Mouse (Mus musculus): ENCODE results near the gene Etv5. TPM values are rescaled to one million over a fixed set of nuclear protein-coding genes. Genes with fewer than 3 reads are reported as not detected.
"Not testable (repeated sequence)": the region's sequence is repeated elsewhere in the genome, so short reads cannot be mapped to it uniquely, and the experiment has no call there.

Etv5 gene
- total RNA-seq, 2 experiments from 2014 or later, result 31.4 to 34.0 TPM

DNA sequence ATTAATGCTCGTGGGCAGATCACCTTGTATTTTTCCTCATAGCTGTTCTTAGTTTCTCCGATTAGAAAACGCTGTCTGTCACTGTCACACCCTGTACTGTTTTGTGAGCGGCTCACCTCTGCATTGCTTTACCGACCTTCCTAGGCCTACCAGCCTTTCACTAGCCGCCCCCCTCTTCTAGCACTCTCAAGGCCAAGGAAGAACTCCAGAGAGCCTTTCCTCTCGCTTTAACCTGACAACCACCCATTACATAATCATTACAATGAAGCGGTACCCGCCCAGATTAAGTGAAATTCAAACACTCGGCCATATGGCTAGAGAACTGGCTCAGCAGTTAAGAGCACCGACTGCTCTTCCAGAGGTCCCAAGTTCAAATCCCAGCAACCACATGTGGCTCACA is 41.2 kb downstream of the Etv5 start:
- DNase-seq (ENCODE audit: low spot score in 2 of 2), result no peak

DNA sequence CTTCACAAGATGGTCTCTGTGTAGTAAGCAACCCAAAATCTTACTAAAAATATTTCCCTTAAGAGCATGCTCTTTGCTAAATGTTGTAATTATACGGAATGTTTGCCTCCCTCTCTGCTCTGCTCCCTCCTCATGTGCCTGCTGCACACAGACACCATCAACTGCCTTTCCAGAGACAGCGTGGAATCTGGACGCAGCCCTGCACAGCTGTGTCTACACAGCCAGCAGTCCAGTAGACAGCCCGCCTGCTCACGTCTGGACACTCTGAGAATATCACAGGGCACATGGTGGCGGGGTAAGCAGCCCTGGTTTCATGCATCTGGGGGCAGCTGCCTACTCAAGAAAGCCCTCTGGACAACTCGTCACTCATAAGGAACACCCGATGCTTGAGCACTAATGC is 43.1 kb downstream of the Etv5 start:
- DNase-seq (ENCODE audit: low spot score in 2 of 2), result no peak

DNA sequence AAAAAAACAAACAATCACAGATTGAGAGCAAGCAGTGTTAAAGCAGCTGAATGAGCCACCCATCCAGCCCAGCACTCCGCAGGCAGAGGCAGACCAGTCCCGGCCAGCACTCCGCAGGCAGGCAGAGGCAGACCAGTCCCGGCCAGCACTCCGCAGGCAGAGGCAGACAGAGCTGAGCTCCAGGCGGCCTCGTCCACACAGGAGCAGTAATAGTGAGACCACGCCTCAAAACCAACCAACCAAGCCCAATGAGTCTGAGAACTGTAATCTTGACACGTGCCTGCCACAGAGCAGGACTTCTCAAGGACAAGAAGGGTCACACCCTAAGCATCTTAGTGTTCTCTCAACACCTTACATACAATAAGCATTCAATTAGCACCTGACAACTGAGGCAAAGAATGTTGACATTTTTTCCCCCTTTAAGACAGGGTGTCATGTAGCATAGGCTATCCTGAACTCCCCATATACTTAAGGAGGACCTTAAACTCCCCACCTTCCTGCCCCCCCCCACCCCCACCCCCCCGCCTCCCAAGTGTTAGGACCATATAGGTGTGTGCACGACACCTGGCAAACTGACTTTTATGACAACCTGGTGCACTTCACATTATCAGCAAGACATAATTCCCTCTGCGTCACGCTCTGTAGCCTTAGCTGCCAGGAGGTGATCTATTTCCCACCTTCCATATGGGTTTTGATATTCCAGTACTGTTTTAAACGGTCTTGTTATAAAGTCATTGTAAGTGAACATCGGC is 44.2 kb downstream of the Etv5 start:
- no peak for DNase-seq (ENCODE audit: low spot score in 2 of 2)

DNA sequence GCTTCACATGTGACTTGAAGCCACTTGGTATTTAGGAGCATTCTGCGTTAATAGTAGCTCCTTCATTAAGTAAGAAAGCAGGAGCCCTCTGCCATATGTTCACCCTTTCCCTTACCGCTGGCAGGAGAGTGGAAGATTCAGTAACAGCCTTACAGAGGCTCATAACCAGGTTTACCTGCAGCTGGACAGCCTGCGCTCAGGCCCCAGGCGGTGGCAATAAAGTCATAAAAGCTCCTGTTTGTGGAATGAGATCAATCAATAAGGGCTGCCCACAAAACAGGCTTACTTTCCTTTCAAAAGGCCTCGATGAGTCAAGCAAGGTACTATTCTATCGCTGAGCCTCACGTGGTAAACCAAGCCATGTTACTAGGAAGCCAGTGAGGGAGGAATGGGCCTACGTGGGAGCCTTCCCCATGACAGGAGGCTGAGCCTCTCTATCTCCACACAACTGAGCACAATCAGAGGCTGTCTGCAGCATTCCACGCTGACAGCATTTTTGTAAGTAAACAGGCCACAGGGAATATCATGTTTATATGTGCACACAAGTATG is 49.1 kb downstream of the Etv5 start:
- DNase-seq (ENCODE audit: low spot score in 2 of 2), result no peak

DNA sequence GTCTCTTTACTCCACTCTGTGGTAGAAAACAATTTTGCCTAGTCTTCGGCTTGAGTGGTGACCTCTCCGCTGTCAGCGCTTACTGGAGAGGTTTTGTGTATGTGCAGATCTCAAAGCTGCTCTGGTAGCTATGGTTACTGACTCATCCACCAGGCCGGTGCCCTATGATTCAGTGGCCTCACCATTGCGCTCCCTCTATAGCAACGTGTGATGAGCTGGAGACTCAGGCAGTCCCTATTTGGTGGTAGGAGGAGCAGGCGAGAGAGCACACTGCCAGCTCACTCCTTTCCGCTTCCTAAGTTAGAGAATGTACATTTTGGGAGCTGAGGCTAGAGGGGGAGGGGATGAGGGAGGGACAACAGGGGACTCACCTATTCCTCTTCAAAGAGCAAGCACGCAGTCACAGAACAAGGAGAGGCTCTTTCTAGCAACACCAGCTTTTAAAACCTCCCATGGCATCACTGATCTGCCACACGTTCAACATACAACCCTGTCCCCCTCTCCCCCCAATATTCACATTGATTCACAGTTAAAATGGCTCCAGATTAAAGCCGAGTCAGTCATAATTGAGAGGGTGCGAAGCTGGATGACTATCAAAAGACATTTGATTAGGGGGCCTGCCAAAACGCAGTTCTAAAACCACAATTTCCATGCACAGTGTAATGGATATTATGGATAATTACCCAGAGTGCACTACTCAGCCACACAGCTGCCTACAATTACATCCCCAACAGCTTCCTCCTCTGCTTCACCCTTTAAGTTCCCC is 50.2 kb downstream of the Etv5 start:
- DNase-seq (ENCODE audit: low spot score in 2 of 2), result no peak

DNA sequence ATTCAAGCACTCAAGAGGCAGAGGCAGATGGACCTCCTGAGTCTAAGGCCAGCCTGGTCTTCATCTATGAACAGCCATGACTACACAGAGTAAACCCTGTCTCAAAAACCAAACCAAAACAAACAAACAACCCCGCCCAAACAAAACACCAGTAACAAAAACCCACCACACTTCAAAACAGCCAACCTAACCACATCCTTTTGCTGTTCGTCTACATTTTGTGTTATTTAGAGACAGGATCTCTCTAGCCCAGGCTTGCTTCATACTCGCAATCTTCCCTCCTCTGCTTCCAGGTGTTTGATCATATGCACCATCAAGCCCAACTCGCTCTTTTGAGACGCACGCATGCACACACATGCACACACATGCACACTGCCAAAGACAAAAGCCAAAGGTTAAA is 51.8 kb downstream of the Etv5 start:
- DNase-seq (ENCODE audit: low spot score in 2 of 2), result no peak

DNA sequence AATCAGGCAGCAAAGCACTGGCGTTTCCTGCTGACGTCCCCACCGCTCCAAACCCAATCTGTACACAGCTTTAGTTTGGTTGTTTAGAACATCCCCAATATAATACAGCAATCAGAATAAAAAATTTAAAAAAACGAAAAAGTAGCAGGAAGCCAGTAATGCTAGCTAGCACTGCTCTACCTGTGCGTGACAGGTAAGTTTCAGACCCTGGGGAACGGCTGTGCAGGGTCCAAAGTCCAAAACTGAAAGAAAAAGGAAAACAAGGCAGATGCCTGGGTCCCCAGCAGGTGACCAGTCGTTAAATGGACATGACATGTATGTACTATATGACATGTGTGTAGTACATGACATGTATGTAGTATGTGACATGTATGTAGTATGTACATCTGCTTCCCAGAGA is 57.5 kb downstream of the Etv5 start:
- DNase-seq (ENCODE audit: low spot score in 2 of 2), result not testable (repeated sequence)

DNA sequence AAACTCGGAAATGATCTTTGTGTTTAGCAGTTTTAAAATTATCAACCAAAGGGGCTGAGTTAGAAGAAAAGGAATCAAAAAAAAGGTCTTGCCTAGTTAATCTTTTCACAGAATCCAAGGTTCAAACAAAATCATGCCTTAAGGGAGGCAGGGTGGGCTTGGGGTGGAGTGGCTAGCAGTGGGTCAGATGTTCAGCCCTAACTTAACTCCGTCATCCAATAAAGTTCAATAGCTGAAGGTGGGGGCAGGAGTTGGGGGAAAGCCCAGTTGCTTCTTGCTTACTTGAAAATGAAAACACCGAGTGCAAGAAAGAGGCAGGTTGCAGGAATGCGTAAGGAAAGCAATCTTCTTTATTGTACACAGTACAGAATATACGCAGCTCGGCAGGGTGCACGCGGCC is 58.5 kb downstream of the Etv5 start:
- DNase-seq (ENCODE audit: low spot score in 2 of 2), result no peak

DNA sequence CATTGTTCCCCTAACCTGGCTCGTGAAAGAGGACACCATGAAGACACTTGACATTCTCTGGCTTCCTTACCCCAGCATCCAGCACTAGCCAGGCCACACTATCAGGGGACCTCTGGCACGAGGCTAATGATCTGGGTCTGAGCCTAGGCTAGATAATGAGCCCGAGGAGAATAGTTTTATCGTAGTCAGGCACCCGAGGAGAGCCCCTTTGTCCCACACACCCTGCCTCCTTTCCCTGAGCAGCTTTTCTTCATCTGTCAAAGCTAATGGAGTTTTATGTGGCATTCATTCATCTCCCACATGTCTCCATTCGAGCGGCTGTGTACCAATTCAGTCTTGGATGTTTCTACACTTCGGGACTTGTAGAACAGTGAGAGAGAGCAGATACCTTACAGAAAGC is 59.5 kb downstream of the Etv5 start:
- DNase-seq (ENCODE audit: low spot score in 2 of 2), result no peak

DNA sequence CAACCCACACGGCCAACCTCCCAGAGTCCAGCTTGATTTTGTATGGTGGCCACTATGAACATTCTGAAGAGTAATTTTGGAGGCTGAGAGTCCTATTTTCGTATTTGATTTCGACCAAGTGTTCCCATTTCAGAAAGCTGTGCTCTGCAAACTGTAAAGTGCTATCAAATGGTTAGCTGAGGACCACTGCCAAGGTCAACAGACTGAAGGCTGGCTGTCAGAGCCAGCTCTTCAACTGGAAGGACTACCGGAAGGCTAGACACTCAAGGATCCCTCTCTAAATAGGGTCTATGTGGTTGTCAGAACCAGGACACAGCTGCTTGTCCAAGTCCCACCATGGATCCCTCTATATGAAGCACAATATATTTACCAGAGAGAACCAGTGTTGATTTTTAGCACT is 60.2 kb downstream of the Etv5 start:
- no peak for DNase-seq (ENCODE audit: low spot score in 2 of 2)

DNA sequence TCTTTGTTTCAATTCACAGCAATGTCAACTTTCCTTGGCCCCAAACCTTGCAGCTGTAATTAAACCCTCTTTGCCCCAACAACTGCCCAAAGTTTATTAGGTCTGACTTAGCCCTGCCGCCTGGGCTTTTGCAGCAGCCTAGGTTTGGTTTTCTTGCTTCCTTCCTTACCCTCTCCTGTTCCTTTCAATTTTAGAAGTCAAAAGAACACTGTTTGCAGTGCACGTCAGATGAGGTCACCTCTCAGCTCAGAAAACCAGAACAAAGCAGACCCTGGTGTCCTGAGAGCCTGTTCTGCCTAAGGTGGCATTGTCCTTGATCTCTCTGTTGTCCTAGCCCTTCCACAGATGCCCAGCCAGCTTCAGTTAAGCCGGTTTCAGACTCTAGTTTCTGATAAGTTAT is 61.8 kb downstream of the Etv5 start:
- DNase-seq (ENCODE audit: low spot score in 2 of 2), result no peak

DNA sequence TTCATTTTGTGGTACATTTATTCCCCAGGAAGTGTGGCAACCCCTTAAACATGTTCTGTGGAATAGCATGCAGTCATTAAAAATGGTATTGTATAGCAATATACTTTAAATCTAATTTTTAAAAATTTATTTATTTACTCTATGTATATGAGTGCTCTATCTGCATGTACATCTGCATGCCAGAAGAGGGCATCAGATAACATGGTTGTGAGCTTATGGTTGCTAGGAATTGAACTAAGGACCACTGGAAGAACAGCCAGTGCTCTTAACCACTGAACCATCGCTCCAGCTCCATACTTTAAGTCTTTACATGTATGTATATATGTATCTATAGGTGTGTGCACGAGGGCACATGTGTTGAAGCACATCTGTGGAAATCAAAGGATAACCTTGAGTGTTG is 64.6 kb downstream of the Etv5 start:
- no peak for DNase-seq (ENCODE audit: low spot score in 2 of 2)

DNA sequence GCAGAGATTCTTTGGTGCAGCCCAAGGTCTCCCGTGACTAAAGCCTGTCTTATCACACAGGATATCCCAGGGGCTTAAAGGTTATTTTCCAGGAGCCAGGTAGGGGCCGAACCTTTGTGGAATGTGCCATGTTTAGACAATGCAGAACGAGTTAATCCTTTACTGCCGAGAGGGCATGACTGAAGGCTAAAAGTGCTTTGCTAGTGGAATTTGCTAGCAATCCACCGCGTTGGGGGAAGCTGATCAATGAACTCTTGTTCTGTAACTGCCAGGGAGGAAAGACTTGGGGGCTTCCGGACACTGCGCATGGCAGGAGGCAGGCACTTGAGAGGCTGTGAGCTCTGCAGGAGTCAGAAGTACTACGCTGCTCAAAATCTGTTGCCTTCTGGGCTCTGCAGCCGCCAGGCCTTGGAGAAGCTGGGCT is 66.8 kb downstream of the Etv5 start:
- DNase-seq (ENCODE audit: low spot score in 2 of 2), result no peak

DNA sequence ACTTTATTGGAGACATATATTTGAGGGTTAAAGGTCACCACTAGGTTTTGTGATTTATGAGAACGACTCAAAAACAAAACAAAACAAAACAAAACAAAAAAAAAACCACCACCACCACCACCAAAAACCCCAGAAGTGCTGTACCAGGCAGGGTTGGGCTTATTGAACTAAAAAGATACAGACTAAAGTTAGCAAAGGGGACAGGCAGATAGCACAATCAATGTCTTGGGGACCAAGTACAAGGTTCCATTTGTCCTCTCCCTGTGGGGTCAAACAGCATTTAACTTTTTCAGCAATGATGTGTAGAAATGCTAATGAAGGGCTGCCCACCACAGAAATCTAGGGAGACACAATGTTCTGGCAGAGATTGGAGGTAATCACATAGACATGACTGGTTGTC is 67.3 kb downstream of the Etv5 start:
- DNase-seq (ENCODE audit: low spot score in 2 of 2), result no peak

DNA sequence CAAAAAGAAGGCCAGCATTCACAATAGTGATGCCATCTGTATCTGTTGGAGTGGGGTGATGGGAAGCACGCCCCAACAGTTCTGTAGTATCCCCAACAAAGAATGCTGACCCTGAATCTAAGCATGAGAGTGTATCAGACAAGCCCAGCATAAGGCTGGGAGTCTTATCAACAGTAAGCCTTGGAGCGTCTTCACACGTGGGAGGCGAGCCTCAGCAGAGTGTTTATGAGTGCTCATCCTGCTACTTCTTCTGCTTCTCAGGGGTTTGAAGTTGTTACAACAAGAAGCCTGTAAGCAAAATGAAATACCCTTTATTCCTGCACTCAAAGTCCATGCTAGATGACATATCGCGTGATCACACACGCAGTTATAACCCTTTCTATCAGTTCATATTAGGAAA is 72.4 kb downstream of the Etv5 start:
- DNase-seq (ENCODE audit: low spot score in 2 of 2), result no peak

DNA sequence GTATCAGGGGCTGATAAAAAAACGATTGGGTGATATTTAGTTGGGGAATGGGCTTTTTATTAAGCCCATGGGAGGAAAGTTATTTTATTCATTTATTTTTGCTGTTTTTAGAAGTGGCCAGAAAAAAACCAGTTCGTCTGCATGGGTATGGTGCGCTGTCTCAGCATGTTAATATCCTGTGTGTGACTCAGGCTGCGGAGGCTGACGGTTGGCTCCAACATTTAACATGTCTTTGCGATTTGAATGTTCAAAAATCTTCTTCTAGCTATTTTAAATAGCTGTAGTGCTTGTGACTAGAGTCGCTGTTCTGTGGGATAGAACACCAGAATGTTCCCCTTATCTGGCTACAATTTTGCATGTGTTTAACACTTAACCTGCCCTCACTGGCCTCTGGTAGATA is 73.5 kb downstream of the Etv5 start:
- DNase-seq (ENCODE audit: low spot score in 2 of 2), result no peak

DNA sequence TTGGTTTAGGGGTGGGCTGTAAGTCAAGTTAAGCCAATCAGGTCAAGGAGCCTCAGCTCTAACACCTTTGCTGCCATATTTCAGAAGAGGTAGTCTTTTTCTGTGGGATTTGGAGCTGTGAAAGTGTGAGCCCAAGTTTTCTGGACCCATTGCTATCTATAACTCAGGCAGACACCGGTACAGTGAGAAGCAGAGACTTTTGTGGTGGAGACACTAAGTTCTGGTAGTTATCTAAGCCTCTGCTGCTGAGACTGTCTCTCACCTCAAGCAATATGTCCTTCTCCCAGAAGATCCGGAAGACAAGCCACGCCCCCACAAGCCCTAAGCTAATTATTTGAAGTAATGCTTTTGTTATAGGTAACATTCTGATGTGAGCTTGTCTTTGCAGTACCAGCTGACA is 73.9 kb downstream of the Etv5 start:
- DNase-seq (ENCODE audit: low spot score in 2 of 2), result no peak

DNA sequence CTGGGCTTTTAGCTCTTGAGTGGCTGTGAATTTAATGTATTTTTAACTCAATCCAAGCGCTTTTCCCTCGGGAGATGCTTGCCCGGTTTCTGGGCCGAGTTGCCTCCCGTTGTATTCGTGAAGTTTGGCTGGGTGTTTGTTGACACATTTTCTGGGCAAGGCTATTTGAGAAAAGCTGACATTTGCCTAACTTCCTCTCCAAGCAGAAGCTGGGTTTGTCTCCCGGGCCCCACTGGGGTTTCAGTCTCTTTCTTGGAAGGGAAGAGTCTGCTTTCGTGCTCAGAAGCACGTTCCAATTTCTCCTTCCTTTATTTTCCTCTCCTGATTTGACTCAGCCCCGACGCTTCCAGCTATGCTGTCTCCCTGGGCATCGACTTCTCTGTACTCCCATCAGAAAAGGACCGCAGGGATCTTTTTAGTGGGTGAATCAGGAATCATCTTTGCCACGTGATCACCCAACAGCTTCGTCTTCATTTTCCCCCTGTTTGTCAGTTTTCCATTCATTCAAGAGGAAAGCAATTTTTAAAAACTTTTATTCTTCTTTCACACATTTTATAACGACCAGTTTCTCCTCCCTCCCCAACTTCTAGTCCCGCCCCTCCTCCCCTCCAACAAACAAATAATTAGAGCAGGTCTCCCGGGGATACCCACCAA is 80.7 kb downstream of the Etv5 start:
- DNase-seq (ENCODE audit: low spot score in 2 of 2), result peak in 1 of 2 experiments; percentile 42

DNA sequence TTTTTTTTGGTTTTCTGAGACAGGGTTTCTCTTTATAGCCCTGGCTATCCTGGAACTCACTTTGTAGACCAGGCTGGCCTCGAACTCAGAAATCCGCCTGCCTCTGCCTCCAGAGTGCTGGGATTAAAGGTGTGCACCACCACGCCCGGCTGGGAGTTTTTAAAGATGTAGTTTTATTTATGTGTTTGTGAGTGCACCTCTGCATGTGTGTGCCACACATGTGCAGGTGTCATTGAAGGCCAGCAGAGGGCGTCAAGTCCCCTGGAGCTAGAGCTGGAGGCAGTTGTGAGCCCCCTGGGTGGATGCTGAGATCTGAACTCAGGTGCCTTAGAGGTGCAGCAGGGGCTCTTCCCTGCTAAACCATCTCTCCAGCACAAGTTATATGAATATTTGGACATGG is 85.3 kb downstream of the Etv5 start:
- DNase-seq (ENCODE audit: low spot score in 2 of 2), result not testable (repeated sequence)

DNA sequence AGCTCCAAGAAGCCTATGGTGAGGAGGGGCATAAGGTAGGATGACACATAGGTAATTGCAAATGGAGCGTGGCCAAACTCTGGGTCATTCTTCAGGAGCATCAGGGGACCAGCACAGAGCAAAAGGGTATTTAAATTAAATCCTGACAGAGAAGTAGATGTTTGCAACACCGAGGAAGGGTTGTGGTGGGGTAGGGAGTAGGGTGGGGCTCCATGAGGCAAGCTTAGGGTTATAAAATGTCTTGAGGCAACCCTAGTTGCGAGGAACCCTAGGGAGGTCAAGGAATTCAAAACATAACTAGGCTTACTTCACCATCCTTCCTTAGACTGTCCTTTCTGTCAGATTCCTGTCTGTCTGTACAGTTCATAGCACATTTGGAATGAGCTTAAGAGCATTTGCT is 85.9 kb downstream of the Etv5 start:
- no peak for DNase-seq (ENCODE audit: low spot score in 2 of 2)

DNA sequence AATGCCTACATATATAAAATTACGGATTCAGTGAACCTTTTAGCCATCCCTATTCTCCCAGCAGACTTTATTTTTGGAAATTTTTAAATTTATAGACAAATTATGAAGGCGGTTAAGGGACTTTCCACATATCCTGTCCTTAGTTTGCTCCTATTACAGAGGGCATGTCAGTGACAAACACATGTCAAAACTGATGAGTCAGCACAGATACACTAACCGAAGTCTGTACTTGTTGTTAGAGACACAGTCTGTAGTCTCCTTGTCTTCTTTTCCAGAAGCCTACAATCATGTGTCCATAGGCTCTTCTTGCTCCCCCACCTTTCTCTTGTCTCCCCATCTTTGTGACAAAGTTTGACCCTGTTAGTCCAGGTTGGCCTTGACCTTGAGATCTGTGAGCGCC is 88.3 kb downstream of the Etv5 start:
- no peak for DNase-seq (ENCODE audit: low spot score in 2 of 2)

DNA sequence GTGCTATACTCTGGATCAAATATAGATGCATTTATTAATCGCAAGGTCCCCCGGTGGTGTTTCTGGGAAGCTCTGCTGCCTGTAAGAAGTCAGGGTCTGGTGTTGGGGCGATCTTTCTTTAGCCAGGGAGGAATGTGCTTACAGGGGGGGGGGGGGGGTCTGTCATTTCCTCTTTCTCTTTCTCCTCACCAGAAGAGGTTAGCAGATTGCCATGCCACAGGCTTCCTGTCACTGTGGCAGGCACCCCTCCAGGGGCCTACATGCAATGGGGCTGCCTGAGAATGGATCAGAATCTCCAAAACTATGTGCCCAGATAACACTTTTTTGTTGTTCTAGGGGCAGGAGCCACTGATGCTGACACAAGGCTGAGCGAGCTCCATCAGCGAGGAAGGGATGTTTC is 89.7 kb downstream of the Etv5 start:
- DNase-seq (ENCODE audit: low spot score in 2 of 2), result no peak
